Mouse (Mus musculus) MEL (cell line): Measurements from ENCODE around the gene Asah2. TPM values are rescaled to one million over a fixed set of nuclear protein-coding genes. Genes with fewer than 3 reads are reported as not detected.

ENCODE experiments used
- DNase-seq: peaks from one replicate; pipeline ENCODE4 v3.0.0; 2011; ENCODE audit warnings: low read depth, low spot score
- H3K27ac ChIP-seq: 2 replicates; pipeline ENCODE4 v1.5.1; 2012; ENCODE audit warnings: low read depth, mild to moderate bottlenecking, control low read depth, low read length, moderate library complexity; ENCODE audit not compliant: control insufficient read depth
- H3K27me3 ChIP-seq, 2 experiments: fragments of 150-350 bp in 1 of 2; sonication (generic) in 1 of 2; 2 replicates each; pipeline ENCODE4 v1.6.1; 2012; ENCODE audit warnings: low read length in 2 of 2, mild to moderate bottlenecking in 2 of 2, improper control_type of control experiment in 1 of 2, moderate library complexity in 1 of 2; ENCODE audit not compliant: insufficient read depth in 2 of 2, control insufficient read depth in 1 of 2
- H3K36me3 ChIP-seq, 2 experiments: 2 replicates each; pipeline ENCODE4 v1.6.1; 2012 to 2014; ENCODE audit warnings: low read length in 2 of 2, improper control_type of control experiment in 1 of 2, inconsistent platforms in 1 of 2, mild to moderate bottlenecking in 1 of 2; ENCODE audit not compliant: insufficient read depth in 2 of 2, control insufficient read depth in 1 of 2
- H3K4me1 ChIP-seq, 2 experiments: fragments of 150-350 bp in 1 of 2; sonication (generic) in 1 of 2; 2 replicates each; pipeline ENCODE4 v1.6.1; 2012; ENCODE audit warnings: low read length in 2 of 2, improper control_type of control experiment in 1 of 2, mild to moderate bottlenecking in 1 of 2; ENCODE audit not compliant: insufficient read depth in 2 of 2, control insufficient read depth in 1 of 2
- H3K4me3 ChIP-seq, 2 experiments: fragments of 150-350 bp in 1 of 2; sonication (generic) in 1 of 2; 2 replicates each; pipeline ENCODE4 v1.5.1; 2012; ENCODE audit warnings: low read depth in 2 of 2, low read length in 2 of 2, mild to moderate bottlenecking in 2 of 2, moderate library complexity in 2 of 2, control low read depth in 1 of 2, improper control_type of control experiment in 1 of 2; ENCODE audit not compliant: control insufficient read depth in 1 of 2, insufficient read depth in 1 of 2
- H3K79me2 ChIP-seq: 2 replicates; pipeline ENCODE4 v1.6.1; 2012; ENCODE audit warnings: mild to moderate bottlenecking, low read length, moderate library complexity; ENCODE audit not compliant: control insufficient read depth, poor library complexity, insufficient read depth
- H3K9ac ChIP-seq: 2 replicates; pipeline ENCODE4 v1.6.1; 2012; ENCODE audit warnings: low read depth, mild to moderate bottlenecking, control low read depth, low read length, moderate library complexity; ENCODE audit not compliant: control insufficient read depth, poor library complexity, severe bottlenecking
- H3K9me3 ChIP-seq: fragments of 150-350 bp; sonication (generic); replicated peaks from 2 replicates; pipeline ENCODE4 v1.6.1; 2012; ENCODE audit warnings: mild to moderate bottlenecking, low read length, improper control_type of control experiment, moderate library complexity; ENCODE audit not compliant: insufficient read depth
- CTCF ChIP-seq, 3 experiments: IDR thresholded peaks in 2 of 3; conservative IDR thresholded peaks in 1 of 3; 2 replicates each; pipeline ENCODE4 v1.5.1; 2011 to 2012; ENCODE audit warnings: low read length in 3 of 3, low read depth in 2 of 3, mild to moderate bottlenecking in 2 of 3, improper control_type of control experiment in 1 of 3, inconsistent platforms in 1 of 3, mixed read lengths in 1 of 3, moderate library complexity in 1 of 3; ENCODE audit not compliant: control insufficient read depth in 1 of 3, insufficient read depth in 1 of 3, poor library complexity in 1 of 3, severe bottlenecking in 1 of 3
- ELF1 ChIP-seq: IDR thresholded peaks from 2 replicates; pipeline ENCODE4 v1.6.1; 2014; ENCODE audit warnings: low read depth, mild to moderate bottlenecking, inconsistent platforms, low read length, improper control_type of control experiment, moderate library complexity
- EP300 ChIP-seq, 2 experiments: IDR thresholded peaks; 2 replicates each; pipeline ENCODE4 v1.6.1; 2011; ENCODE audit warnings: improper control_type of control experiment in 2 of 2, low read length in 2 of 2, low read depth in 1 of 2, mild to moderate bottlenecking in 1 of 2
- ETS1 ChIP-seq: IDR thresholded peaks from 2 replicates; pipeline ENCODE4 v1.6.1; 2012; ENCODE audit warnings: low read depth, mild to moderate bottlenecking, inconsistent platforms, low read length, improper control_type of control experiment, moderate library complexity
- GATA1 ChIP-seq: IDR thresholded peaks from 2 replicates; pipeline ENCODE4 v1.6.1; 2011; ENCODE audit warnings: low read depth, low read length, improper control_type of control experiment
- HCFC1 ChIP-seq: IDR thresholded peaks from 2 replicates; pipeline ENCODE4 v1.6.1; 2012; ENCODE audit warnings: low read depth, mild to moderate bottlenecking, inconsistent platforms, low read length, improper control_type of control experiment, moderate library complexity
- MAX ChIP-seq: IDR thresholded peaks from 2 replicates; pipeline ENCODE4 v1.6.1; 2011; ENCODE audit warnings: low read length, improper control_type of control experiment
- MAZ ChIP-seq: IDR thresholded peaks from 2 replicates; pipeline ENCODE4 v1.6.1; 2012; ENCODE audit warnings: low read depth, mild to moderate bottlenecking, inconsistent platforms, low read length, improper control_type of control experiment
- MEF2A ChIP-seq: IDR thresholded peaks from 2 replicates; pipeline ENCODE4 v1.6.1; 2014; ENCODE audit warnings: low read depth, mild to moderate bottlenecking, inconsistent platforms, low read length, improper control_type of control experiment; ENCODE audit not compliant: poor library complexity, insufficient replicate concordance, severe bottlenecking; ENCODE audit errors: extremely low read depth
- MYB ChIP-seq: IDR thresholded peaks from 2 replicates; pipeline ENCODE4 v1.6.1; 2011; ENCODE audit warnings: mild to moderate bottlenecking, low read depth, low read length, improper control_type of control experiment
- MYC ChIP-seq: IDR thresholded peaks from 2 replicates; pipeline ENCODE4 v1.6.1; 2011; ENCODE audit warnings: low read depth, mild to moderate bottlenecking, low read length, improper control_type of control experiment, moderate library complexity
- NELFE ChIP-seq: IDR thresholded peaks from 2 replicates; pipeline ENCODE4 v1.6.1; 2011; ENCODE audit warnings: low read depth, low read length, improper control_type of control experiment
- NRF1 ChIP-seq: IDR thresholded peaks from 2 replicates; pipeline ENCODE4 v1.6.1; 2014; ENCODE audit warnings: low read depth, mild to moderate bottlenecking, inconsistent platforms, low read length, improper control_type of control experiment, moderate library complexity; ENCODE audit not compliant: poor library complexity, insufficient read depth, severe bottlenecking
- POLR2A ChIP-seq, 2 experiments: IDR thresholded peaks; 2 replicates each; pipeline ENCODE4 v1.6.1; 2011 to 2012; ENCODE audit warnings: low read length in 2 of 2, mild to moderate bottlenecking in 2 of 2, control low read depth in 1 of 2, improper control_type of control experiment in 1 of 2, low read depth in 1 of 2, moderate library complexity in 1 of 2; ENCODE audit not compliant: control insufficient read depth in 1 of 2, insufficient read depth in 1 of 2, poor library complexity in 1 of 2
- POLR2AphosphoS2 ChIP-seq: IDR thresholded peaks from 2 replicates; pipeline ENCODE4 v1.6.1; 2011; ENCODE audit warnings: low read length, improper control_type of control experiment
- RCOR1 ChIP-seq: IDR thresholded peaks from 2 replicates; pipeline ENCODE4 v1.6.1; 2012; ENCODE audit warnings: low read depth, mild to moderate bottlenecking, inconsistent platforms, low read length, improper control_type of control experiment
- SIN3A ChIP-seq: IDR thresholded peaks from 2 replicates; pipeline ENCODE4 v1.6.1; 2012; ENCODE audit warnings: low read length, improper control_type of control experiment, inconsistent platforms
- TAL1 ChIP-seq: IDR thresholded peaks from 2 replicates; pipeline ENCODE4 v1.6.1; 2012; ENCODE audit warnings: mild to moderate bottlenecking, inconsistent platforms, low read length, moderate library complexity, mixed read lengths
- TBP ChIP-seq: IDR thresholded peaks from 2 replicates; pipeline ENCODE4 v1.8.0; 2011; ENCODE audit warnings: low read depth, low read length, improper control_type of control experiment
- TCF12 ChIP-seq: IDR thresholded peaks from 2 replicates; pipeline ENCODE4 v1.6.1; 2014; ENCODE audit warnings: low read depth, mild to moderate bottlenecking, inconsistent platforms, low read length, improper control_type of control experiment, moderate library complexity
- USF1 ChIP-seq: IDR thresholded peaks from 2 replicates; pipeline ENCODE4 v1.6.1; 2014; ENCODE audit warnings: low read depth, mild to moderate bottlenecking, inconsistent platforms, low read length, improper control_type of control experiment, moderate library complexity
- ZMIZ1 ChIP-seq: IDR thresholded peaks from 2 replicates; pipeline ENCODE4 v1.6.1; 2012; ENCODE audit warnings: low read depth, mild to moderate bottlenecking, inconsistent platforms, low read length, improper control_type of control experiment, moderate library complexity
- ZNF384 ChIP-seq: IDR thresholded peaks from 2 replicates; pipeline ENCODE4 v1.6.1; 2012; ENCODE audit warnings: low read depth, mild to moderate bottlenecking, inconsistent platforms, low read length, improper control_type of control experiment
- polyA plus RNA-seq, 2 experiments: library from polyadenylated mRNA; stranded (reverse) in 1 of 2; unstranded in 1 of 2; fragments of >175 nt in 1 of 2; fragments of >200 nt in 1 of 2; gene quantifications; 2 replicates each; pipeline versions ENCODE4 v1.2.1 to v1.2.4; 2012; ENCODE audit warnings: low replicate concordance in 2 of 2, low read depth in 1 of 2; ENCODE audit not compliant: insufficient read length in 2 of 2, insufficient read depth in 1 of 2, missing spikeins in 1 of 2
- total RNA-seq: library from RNA; depleted of rRNA; stranded (reverse); fragments of 300-350 nt; gene quantifications from 2 replicates; pipeline ENCODE4 v1.2.3, GENCODE M21; 2012; rRNA removed

Gene Asah2
- 0.58 and 0.62 TPM in 2 replicates for total RNA-seq
- 1 to 10 TPM in 1 of 2 experiments, not detected in 1; 1.3 TPM for polyA plus RNA-seq

DNA sequence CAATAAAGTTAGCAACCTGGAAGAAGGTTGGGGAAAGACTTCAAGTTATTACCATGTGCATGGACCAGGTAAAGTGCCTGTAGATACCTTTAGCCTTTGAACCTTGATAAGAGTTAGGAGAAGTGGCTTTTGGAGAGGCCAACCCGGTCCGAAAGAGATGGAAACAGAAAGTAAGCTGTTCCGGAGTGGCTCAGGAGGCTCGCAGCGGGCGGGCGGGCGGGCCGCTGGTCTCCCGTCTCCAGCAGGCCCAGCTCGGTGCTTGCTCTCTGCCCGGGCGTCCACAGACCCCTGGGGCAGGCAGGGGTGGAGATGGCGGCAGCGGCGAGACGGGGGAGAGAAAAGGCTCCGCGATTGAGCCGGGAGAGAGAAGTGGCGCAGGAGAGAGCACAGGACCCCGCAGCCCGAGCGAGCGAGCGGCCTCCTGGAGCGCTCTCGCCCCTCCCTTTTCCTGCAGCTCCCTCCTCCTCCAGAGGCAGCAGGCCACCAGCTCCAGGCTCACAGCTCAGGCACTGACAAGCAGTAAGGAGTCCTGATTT lies at the start of gene Asah2:
TSS of gene Asah2 (minus strand) at position 441 of the 536 bp plus-strand sequence.
- H3K9ac ChIP-seq = peak within 1 kb of the TSS; percentile 91
- H3K4me1 ChIP-seq = peaks cover 0 to 15% of the 10 kb centered on the region in 2 experiments; a peak in 3 of 4 replicates
- H3K4me3 ChIP-seq = peak within 1 kb of the TSS; percentile 75 to 92
- TF ChIP-seq ZMIZ1 (no peak), POLR2A (IDR thresholded peaks at IDR 0.05; ENCODE audit: control insufficient read depth in 1 of 2, insufficient read depth in 1 of 2, low read depth in 1 of 2, low read length in 2 of 2, poor library complexity in 1 of 2) (peak; percentile 53 to 64; a peak in 2 of 4 replicates), TBP (peak; percentile 12; the same call in 1 of the 2 replicates), NRF1 (peak; percentile 12; the same call in 1 of the 2 replicates), NELFE (peak; percentile 62), RCOR1 (no peak)
- peak; percentile 83 for DNase-seq
- H3K9me3 ChIP-seq = no peaks in the 10 kb centered on the region
- peak within 1 kb of the TSS; percentile 46; the same call in 1 of the 2 replicates for H3K27ac ChIP-seq
- H3K27me3 ChIP-seq = no peaks in the 10 kb centered on the region
- H3K36me3 ChIP-seq = peaks cover 0 to 14% of the 10 kb centered on the region in 2 experiments; a peak in 2 of 4 replicates
- peaks cover 1% of the 10 kb centered on the region; the same call in 1 of the 2 replicates for H3K79me2 ChIP-seq

DNA sequence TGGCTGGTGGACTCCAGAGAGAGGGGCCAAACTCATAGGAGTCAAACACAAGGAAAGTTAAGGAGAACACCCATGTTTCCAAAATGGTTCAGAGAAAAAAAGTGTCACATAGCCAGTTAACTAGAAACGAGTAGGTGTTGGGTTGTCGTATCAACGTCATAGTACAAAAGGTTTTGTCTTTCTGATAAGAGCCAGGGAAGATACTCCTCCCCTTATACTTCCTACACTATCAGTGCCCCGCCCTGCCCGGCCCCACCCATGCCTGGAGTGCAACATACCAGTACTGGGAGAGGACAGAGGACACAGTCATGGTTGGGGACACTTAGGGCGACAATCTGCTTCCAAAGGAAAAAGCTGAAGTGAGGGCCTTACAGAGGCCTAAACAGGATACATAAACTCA lies 49.0 kb upstream of the Asah2 start:
- Histone ChIP-seq H3K9ac (peak overlapping the region; percentile 68), H3K36me3 (peaks cover 2 to 32% of the 10 kb centered on the region in 2 experiments), H3K79me2 (peaks cover 12% of the 10 kb centered on the region)
- DNase-seq = peak; percentile 88
- TF ChIP-seq MYC = no peak
- TF ChIP-seq POLR2A (IDR thresholded peaks at IDR 0.05; ENCODE audit: control insufficient read depth in 1 of 2, insufficient read depth in 1 of 2, low read depth in 1 of 2, low read length in 2 of 2, poor library complexity in 1 of 2) = peak in 1 of 2 experiments; percentile 59; a peak in 2 of 4 replicates
- peak; percentile 79 for TF ChIP-seq SIN3A
- peak; percentile 53; the same call in 1 of the 2 replicates for TF ChIP-seq RCOR1
- TF ChIP-seq ELF1 = 0 out of 2 replicates have a peak, but pooled peaks have one; percentile 20
- TF ChIP-seq MYB = no peak
- TF ChIP-seq POLR2AphosphoS2 = no peak
- TF ChIP-seq MEF2A = no peak
- 0 out of 2 replicates have a peak, but pooled peaks have one; percentile 15 for TF ChIP-seq HCFC1
- TF ChIP-seq CTCF (IDR thresholded peaks at IDR 0.05 in 2 of 3, conservative IDR thresholded peaks at IDR 0.05 in 1 of 3; ENCODE audit: control insufficient read depth in 1 of 3, insufficient read depth in 1 of 3, low read depth in 2 of 3, low read length in 3 of 3, poor library complexity in 1 of 3, severe bottlenecking in 1 of 3) = no peak
- no peak; the same call in 1 of the 2 replicates for TF ChIP-seq MAX
- no peak for TF ChIP-seq USF1
- TF ChIP-seq EP300 (IDR thresholded peaks at IDR 0.05; ENCODE audit: low read depth in 1 of 2, low read length in 2 of 2) = peak; percentile 66 to 78
- TF ChIP-seq TCF12 = peak; percentile 58
- TF ChIP-seq ZNF384 = peak; percentile 73
- peak; percentile 69 for TF ChIP-seq ETS1
- no peak for TF ChIP-seq TAL1
- TF ChIP-seq NELFE = peak; percentile 34; the same call in 1 of the 2 replicates
- peak; percentile 72; the same call in 1 of the 2 replicates for TF ChIP-seq MAZ
- peak; percentile 76 for TF ChIP-seq GATA1
- TF ChIP-seq, all 39 proteins: peak for 12
- Histone ChIP-seq H3K4me3 (peak overlapping the region in 1 of 2 experiments; percentile 40; a peak in 3 of 4 replicates), H3K9me3 (no peaks in the 10 kb centered on the region), H3K27me3 (no peaks in the 10 kb centered on the region), H3K4me1 (peaks cover 11 to 22% of the 10 kb centered on the region in 2 experiments), H3K27ac (peak overlapping the region; percentile 94)
